Mouse (Mus musculus) telencephalon, adult 2 months (tissue): Measurements from ENCODE around the gene Lctl.

ENCODE experiments used
- DNase-seq: peaks from one replicate; pipeline ENCODE4 v3.0.0-alpha.2; 2011; ENCODE audit warnings: low read depth, low spot score

Lctl gene

GRCm38 (mm10) chr9:64116876-64117275 is at the start of gene Lctl:
TSS of gene Lctl (plus strand) at chr9:64117147.
- no peak for DNase-seq

GRCm38 (mm10) chr9:64067787-64068186 is 49.2 kb upstream of the Lctl start:
- DNase-seq: no peak

GRCm38 (mm10) chr9:64068571-64068970 is 48.4 kb upstream of the Lctl start:
- DNase-seq: no peak

GRCm38 (mm10) chr9:64069131-64069530 is 47.8 kb upstream of the Lctl start:
- no peak for DNase-seq

GRCm38 (mm10) chr9:64070674-64071073 is 46.3 kb upstream of the Lctl start:
- no peak for DNase-seq

GRCm38 (mm10) chr9:64074831-64075230 is 42.1 kb upstream of the Lctl start:
- DNase-seq: no peak

GRCm38 (mm10) chr9:64076412-64076811 is 40.5 kb upstream of the Lctl start:
- DNase-seq: no peak

GRCm38 (mm10) chr9:64078386-64078792 is 38.6 kb upstream of the Lctl start:
- DNase-seq: no peak

GRCm38 (mm10) chr9:64079922-64080321 is 37.0 kb upstream of the Lctl start:
- no peak for DNase-seq

GRCm38 (mm10) chr9:64084231-64084630 is 32.7 kb upstream of the Lctl start:
- no peak for DNase-seq

GRCm38 (mm10) chr9:64084661-64085399 is 32.1 kb upstream of the Lctl start:
- no peak for DNase-seq

GRCm38 (mm10) chr9:64085976-64086375 is 31.0 kb upstream of the Lctl start:
- no peak for DNase-seq

GRCm38 (mm10) chr9:64086543-64086942 is 30.4 kb upstream of the Lctl start:
- no peak for DNase-seq

GRCm38 (mm10) chr9:64087461-64088235 is 29.3 kb upstream of the Lctl start:
- DNase-seq: peak; percentile 47

GRCm38 (mm10) chr9:64088346-64088745 is 28.6 kb upstream of the Lctl start:
- DNase-seq: no peak

GRCm38 (mm10) chr9:64089004-64089403 is 27.9 kb upstream of the Lctl start:
- no peak for DNase-seq

GRCm38 (mm10) chr9:64094083-64094482 is 22.9 kb upstream of the Lctl start:
- peak; percentile 10 for DNase-seq

- no peak for DNase-seq
Observed at GRCm38 (mm10) chr9:64098282-64098681, 18.7 kb upstream of the Lctl start.

- no peak for DNase-seq
Observed at GRCm38 (mm10) chr9:64100442-64100841, 16.5 kb upstream of the Lctl start.

- DNase-seq: no peak
Observed at GRCm38 (mm10) chr9:64105301-64105700, 11.6 kb upstream of the Lctl start.

GRCm38 (mm10) chr9:64110502-64110901 is 6.4 kb upstream of the Lctl start:
- no peak for DNase-seq

- no peak for DNase-seq
Observed at GRCm38 (mm10) chr9:64114646-64115045, 2.3 kb upstream of the Lctl start.

GRCm38 (mm10) chr9:64115756-64116155 is 1.2 kb upstream of the Lctl start:
- no peak for DNase-seq
